Mouse (Mus musculus) small intestine, adult 2 months (tissue): ENCODE results near the gene Tgfb2. TPM values are rescaled to one million over a fixed set of nuclear protein-coding genes. Genes with fewer than 3 reads are reported as not detected.

ENCODE experiments used
- H3K27ac ChIP-seq: fragments of 200-500 bp; 2 replicates; pipeline ENCODE4 v1.5.1; 2012; ENCODE audit warnings: low read depth, low read length, control low read depth, inconsistent platforms; ENCODE audit not compliant: insufficient read depth
- H3K27me3 ChIP-seq: fragments of 200-500 bp; 2 replicates; pipeline ENCODE4 v1.6.1; 2012; ENCODE audit warnings: mild to moderate bottlenecking, moderate library complexity, low read length, inconsistent platforms; ENCODE audit not compliant: control insufficient read depth, insufficient read depth
- H3K36me3 ChIP-seq: fragments of 200-500 bp; 2 replicates; pipeline ENCODE4 v1.6.1; 2012; ENCODE audit warnings: mild to moderate bottlenecking, low read length, control low read depth, inconsistent platforms; ENCODE audit not compliant: control insufficient read depth, insufficient read depth
- H3K4me1 ChIP-seq: fragments of 200-500 bp; 2 replicates; pipeline ENCODE4 v1.6.1; 2012; ENCODE audit warnings: low read length, inconsistent platforms, mixed read lengths; ENCODE audit not compliant: control insufficient read depth, insufficient read depth, insufficient read length
- H3K4me3 ChIP-seq: fragments of 200-500 bp; 2 replicates; pipeline ENCODE4 v1.5.1; 2012; ENCODE audit warnings: low read depth, mild to moderate bottlenecking, control low read depth, inconsistent platforms, low read length, moderate library complexity
- CTCF ChIP-seq: fragments of 200-500 bp; IDR thresholded peaks from 2 replicates; pipeline ENCODE4 v1.5.1; 2012; ENCODE audit warnings: low read depth, mild to moderate bottlenecking, control low read depth, inconsistent platforms, low read length, moderate library complexity, mixed read lengths; ENCODE audit not compliant: insufficient replicate concordance, insufficient read length; ENCODE audit errors: extremely low read depth
- POLR2A ChIP-seq: fragments of 200-500 bp; IDR thresholded peaks from 2 replicates; pipeline ENCODE4 v1.6.1; 2012; ENCODE audit warnings: low read depth, mild to moderate bottlenecking, control low read depth, inconsistent platforms, low read length, moderate library complexity
- WGBS: fragments of 180-500 bp; shearing (Covaris S2); methylation state at CpG from one replicate; pipeline ENCODE4 v1.1.7; 2018; 5-methylcytosine and 5-hydroxymethylcytosine counted together
- polyA plus RNA-seq: library from polyadenylated mRNA; depleted of rRNA; stranded (reverse); fragments of >200 nt; gene quantifications from 2 replicates; pipeline ENCODE4 v1.2.3, GENCODE M21; 2012

Gene Tgfb2
- polyA plus RNA-seq, 1 experiment, result 0.79 TPM

DNA sequence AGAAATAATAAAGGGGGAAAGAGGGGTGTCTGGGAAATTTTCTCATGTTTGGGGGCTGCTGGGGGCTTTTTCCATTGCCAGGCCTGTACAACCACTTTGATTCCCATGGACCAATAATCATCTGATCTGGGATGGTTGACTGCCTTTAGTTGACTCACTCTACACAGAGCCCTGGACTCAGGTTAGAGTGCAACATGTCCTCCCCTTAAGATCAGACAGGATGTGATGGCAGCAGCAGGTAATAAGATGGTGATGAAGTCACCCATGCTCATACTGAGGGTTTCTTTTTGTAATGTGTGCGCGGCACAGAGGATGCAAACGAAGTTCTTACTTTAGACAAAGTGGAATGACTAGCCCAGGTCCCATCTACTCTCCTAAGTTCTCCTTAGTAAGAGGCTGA lies 84.0 kb downstream of the Tgfb2 start:
- 98% methylated on average over 3 of the region's 3 CpGs for WGBS

DNA sequence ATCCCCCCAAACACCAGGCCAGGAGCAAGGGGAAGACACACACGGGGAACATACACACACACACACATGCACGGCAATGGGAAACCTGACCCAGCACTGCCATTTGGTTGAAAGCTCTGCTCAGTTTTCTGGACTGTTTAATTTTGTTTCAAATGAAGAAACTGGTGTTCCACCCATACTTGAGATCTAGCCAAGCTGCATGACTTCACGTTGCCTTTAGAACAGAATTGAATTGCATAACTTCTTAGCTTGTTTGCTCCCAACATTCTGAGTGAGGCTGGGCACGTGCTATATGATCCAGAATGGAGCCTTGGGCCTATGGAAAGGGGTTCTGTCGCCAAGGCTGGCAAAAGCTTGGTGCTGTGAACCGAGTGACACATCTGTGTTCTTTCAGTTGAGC lies 87.5 kb downstream of the Tgfb2 start:
- H3K4me3 ChIP-seq, result no peak overlapping the region
- TF ChIP-seq POLR2A (no peak), CTCF (no peak)
- no peaks in the 10 kb centered on the region for H3K4me1 ChIP-seq
- no peak overlapping the region for H3K27ac ChIP-seq
- WGBS, result 70% methylated on average over 6 of the region's 6 CpGs
- no peaks in the 10 kb centered on the region for H3K36me3 ChIP-seq
- no peaks in the 10 kb centered on the region for H3K27me3 ChIP-seq

More for the DNA sequence above, 84.0 kb downstream of the Tgfb2 start:
- H3K27ac ChIP-seq, result no peak overlapping the region
- no peaks in the 10 kb centered on the region for H3K36me3 ChIP-seq
- TF ChIP-seq CTCF (no peak), POLR2A (no peak)
- H3K4me1 ChIP-seq, result no peaks in the 10 kb centered on the region
- no peak overlapping the region for H3K4me3 ChIP-seq
- no peaks in the 10 kb centered on the region for H3K27me3 ChIP-seq

DNA sequence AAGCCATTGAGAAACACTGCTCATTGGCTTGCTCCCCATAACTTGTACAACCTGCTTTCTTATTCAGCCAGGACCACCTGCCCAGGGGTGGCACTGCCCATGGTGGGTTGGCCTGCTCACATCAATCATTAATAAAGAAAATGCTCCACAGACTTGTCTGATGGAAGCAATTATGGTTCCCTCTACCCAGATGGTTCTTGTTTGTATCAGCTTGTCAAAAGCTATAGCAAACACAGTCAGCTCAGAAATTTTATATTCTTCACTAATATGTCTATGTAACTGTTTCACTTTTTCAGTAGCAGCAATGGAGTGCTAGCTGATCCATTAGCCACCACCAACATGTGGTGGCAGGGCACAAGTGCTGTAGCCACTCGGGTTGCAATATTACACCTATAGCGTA lies 94.4 kb downstream of the Tgfb2 start:
- TF ChIP-seq CTCF, result no peak
- TF ChIP-seq POLR2A, result no peak
- no peaks in the 10 kb centered on the region for H3K36me3 ChIP-seq
- no peaks in the 10 kb centered on the region for H3K4me1 ChIP-seq
- WGBS, result 94% methylated on average over 2 of the region's 2 CpGs
- H3K27me3 ChIP-seq, result no peaks in the 10 kb centered on the region
- no peak overlapping the region for H3K27ac ChIP-seq
- no peak overlapping the region for H3K4me3 ChIP-seq

DNA sequence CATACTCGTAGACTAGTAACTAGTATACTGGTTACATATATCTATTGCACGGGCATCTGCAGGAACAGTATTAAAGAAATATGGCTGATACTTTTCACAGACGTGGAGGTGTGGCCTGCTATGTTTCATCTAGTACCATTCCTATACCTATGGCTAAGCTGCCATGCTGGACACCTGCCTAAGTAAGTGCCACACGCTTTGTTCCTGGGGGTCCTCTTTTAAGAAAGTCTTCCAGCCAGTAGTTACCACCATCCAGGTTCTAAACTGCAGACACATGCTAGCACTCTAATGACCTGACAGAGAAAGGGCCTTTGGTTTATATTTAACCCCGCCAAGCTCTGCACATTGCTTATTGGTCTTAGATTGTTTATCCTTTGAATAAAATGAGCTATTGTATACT lies 95.3 kb downstream of the Tgfb2 start:
- H3K27me3 ChIP-seq, result no peaks in the 10 kb centered on the region
- H3K4me3 ChIP-seq, result no peak overlapping the region
- no peak overlapping the region for H3K27ac ChIP-seq
- WGBS, result 84% methylated on average over 5 of the region's 5 CpGs
- no peaks in the 10 kb centered on the region for H3K4me1 ChIP-seq
- TF ChIP-seq POLR2A (no peak), CTCF (no peak)
- H3K36me3 ChIP-seq, result no peaks in the 10 kb centered on the region

DNA sequence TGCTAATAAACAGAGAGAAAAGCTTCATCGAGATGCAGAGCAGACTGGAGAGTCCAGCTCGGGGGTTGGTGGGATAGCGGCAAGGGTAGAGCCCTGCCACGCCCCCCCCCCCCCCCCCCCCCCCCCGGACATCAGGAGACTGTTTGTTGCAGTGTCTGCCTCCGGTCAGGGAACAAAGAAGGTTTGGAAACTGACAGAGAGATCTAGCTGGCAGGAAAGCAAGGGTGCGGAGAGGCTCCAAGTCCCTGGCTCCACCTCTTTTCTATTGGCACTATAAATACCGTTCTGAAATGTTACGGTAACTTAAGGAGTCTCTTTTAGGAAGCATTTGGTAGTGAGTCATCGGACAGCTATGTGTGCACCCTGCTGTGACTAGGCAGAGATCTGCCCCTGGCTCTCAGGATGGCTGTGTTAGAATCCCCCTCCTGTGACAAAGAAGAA lies 96.0 kb downstream of the Tgfb2 start:
- Histone ChIP-seq H3K4me3 (no peak overlapping the region), H3K4me1 (no peaks in the 10 kb centered on the region), H3K36me3 (no peaks in the 10 kb centered on the region), H3K27ac (no peak overlapping the region), H3K27me3 (no peaks in the 10 kb centered on the region)
- TF ChIP-seq POLR2A (no peak), CTCF (no peak)
- 12% methylated on average over 10 of the region's 10 CpGs for WGBS

DNA sequence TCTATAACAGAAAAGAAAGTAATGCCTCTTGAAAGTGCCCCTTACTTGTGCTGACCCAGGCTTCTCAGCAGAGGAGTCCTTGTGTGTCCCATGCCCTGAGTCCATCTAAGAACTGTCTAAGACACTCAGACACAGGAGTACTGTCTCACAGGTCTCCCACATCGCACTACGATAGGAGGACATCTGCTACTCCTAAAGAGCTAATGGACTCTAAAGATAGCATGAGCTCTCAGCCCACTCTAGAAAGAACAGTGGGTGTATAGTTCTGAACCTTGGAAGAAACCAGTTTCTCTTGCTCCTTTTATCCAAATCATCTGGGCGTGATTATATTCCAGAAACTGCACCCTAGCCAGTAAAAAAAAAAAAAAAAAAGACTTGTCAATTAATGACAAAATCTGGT lies 97.7 kb downstream of the Tgfb2 start:
- Histone ChIP-seq H3K4me1 (no peaks in the 10 kb centered on the region), H3K27me3 (no peaks in the 10 kb centered on the region), H3K27ac (no peak overlapping the region), H3K4me3 (no peak overlapping the region), H3K36me3 (no peaks in the 10 kb centered on the region)
- TF ChIP-seq CTCF (no peak), POLR2A (no peak)
- 88% methylated on average over 3 of the region's 3 CpGs for WGBS

DNA sequence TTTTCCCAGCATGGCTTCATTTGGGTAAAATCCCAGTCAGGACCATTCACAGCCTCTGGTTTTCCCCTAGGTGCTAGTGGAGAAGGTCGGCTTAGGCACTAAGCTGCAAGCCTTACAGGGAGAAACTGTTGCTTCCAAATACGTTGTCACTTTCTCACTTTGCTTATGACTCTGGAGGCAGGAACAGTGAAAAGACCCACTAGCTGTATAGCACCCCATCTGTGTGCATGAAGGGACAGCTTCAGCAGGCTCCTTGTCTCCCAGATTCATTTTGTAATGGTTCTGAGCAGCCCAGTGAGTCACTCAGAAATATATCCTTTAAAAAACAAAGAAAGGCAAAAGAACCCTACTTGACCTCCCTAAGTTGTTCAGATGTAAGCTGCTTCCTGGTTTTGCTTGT lies 100.2 kb downstream of the Tgfb2 start:
- no peaks in the 10 kb centered on the region for H3K27me3 ChIP-seq
- no peaks in the 10 kb centered on the region for H3K4me1 ChIP-seq
- H3K27ac ChIP-seq, result no peak overlapping the region
- no peaks in the 10 kb centered on the region for H3K36me3 ChIP-seq
- TF ChIP-seq CTCF (no peak), POLR2A (no peak)
- no peak overlapping the region for H3K4me3 ChIP-seq
- 63% methylated on average over 2 of the region's 2 CpGs for WGBS

DNA sequence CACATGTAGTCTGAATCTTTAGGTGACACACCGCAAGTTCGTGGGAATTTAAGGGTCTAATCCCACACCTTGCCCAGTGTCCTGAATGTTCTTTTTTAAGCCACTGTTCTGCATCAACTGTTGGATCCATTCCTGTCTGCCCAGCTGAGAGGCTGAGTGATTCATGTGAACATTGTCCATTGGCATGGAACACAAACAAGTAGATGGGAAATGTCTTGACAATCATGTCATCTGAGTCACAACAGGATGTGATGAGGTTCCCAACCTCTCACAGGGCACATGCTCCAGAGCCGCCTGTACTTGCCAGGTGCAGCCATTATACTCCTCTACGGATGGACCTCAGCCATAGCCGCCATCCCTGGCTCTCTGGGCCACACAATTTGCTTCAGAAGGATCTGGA lies 101.7 kb downstream of the Tgfb2 start:
- Histone ChIP-seq H3K27ac (no peak overlapping the region), H3K4me3 (no peak overlapping the region), H3K27me3 (no peaks in the 10 kb centered on the region), H3K4me1 (no peaks in the 10 kb centered on the region), H3K36me3 (no peaks in the 10 kb centered on the region)
- WGBS, result 86% methylated on average over 5 of the region's 5 CpGs
- TF ChIP-seq POLR2A (no peak), CTCF (no peak)
